Mouse (Mus musculus) midbrain, postnatal 0 days (tissue): ENCODE measurements around the gene Slc29a4. TPM values are rescaled to one million over a fixed set of nuclear protein-coding genes. Genes with fewer than 3 reads are reported as not detected.

Source experiments
- ATAC-seq: fragments of 200-750 bp; cut with Nextera tagmentation; 2 replicates; pipeline ENCODE4 v1.8.0; 2017; ENCODE audit warnings: moderate number of reproducible peaks, mild to moderate bottlenecking, moderate TSS enrichment, moderate library complexity; ENCODE audit not compliant: low FRiP score
- DNase-seq: peaks from one replicate; pipeline ENCODE4 v3.0.0-alpha.2; 2015; ENCODE audit warnings: low spot score
- H3K27ac ChIP-seq: fragments of 300-500 bp; sonication (generic); 2 replicates; pipeline ENCODE4 v1.5.1; 2014; ENCODE audit warnings: low read depth, mild to moderate bottlenecking, low read length, mixed read lengths
- H3K27me3 ChIP-seq: fragments of 300-500 bp; sonication (generic); 2 replicates; pipeline ENCODE4 v1.6.1; 2014; ENCODE audit warnings: low read length, control low read depth, mixed read lengths; ENCODE audit not compliant: insufficient read depth
- H3K36me3 ChIP-seq: fragments of 300-500 bp; sonication (generic); 2 replicates; pipeline ENCODE4 v1.6.1; 2014; ENCODE audit warnings: low read length, control low read depth, mixed read lengths; ENCODE audit not compliant: insufficient read depth
- H3K4me1 ChIP-seq: fragments of 300-500 bp; sonication (generic); 2 replicates; pipeline ENCODE4 v1.6.1; 2014; ENCODE audit warnings: mild to moderate bottlenecking, control low read depth, antibody characterized with exemption, low read length, mixed read lengths; ENCODE audit not compliant: insufficient read depth
- H3K4me2 ChIP-seq: fragments of 300-500 bp; sonication (generic); 2 replicates; pipeline ENCODE4 v1.6.1; 2014; ENCODE audit warnings: low read depth, mild to moderate bottlenecking, low read length, mixed read lengths; ENCODE audit not compliant: poor library complexity, severe bottlenecking
- H3K4me3 ChIP-seq: fragments of 300-500 bp; sonication (generic); 2 replicates; pipeline ENCODE4 v1.5.1; 2014; ENCODE audit warnings: low read depth, mild to moderate bottlenecking, low read length, moderate library complexity
- H3K9ac ChIP-seq: fragments of 300-500 bp; sonication (generic); replicated peaks from 2 replicates; pipeline ENCODE4 v1.6.1; 2014; ENCODE audit warnings: mild to moderate bottlenecking, low read length, moderate library complexity, mixed read lengths; ENCODE audit not compliant: poor library complexity, severe bottlenecking
- H3K9me3 ChIP-seq: fragments of 300-500 bp; sonication (generic); 2 replicates; pipeline ENCODE4 v1.6.1; 2016; ENCODE audit warnings: low read length, control low read depth
- CTCF ChIP-seq: IDR thresholded peaks from 2 replicates; pipeline ENCODE4 v1.5.1; 2016; ENCODE audit warnings: antibody characterized with exemption, mild to moderate bottlenecking
- WGBS: fragments of 180-500 bp; shearing (Covaris S2); extraction: QIAGEN DNeasy Blood & Tissue Kit; methylation state at CpG from one replicate; pipeline ENCODE4 v1.1.7; 2014; 5-methylcytosine and 5-hydroxymethylcytosine counted together
- polyA plus RNA-seq: library from polyadenylated mRNA; unstranded; fragments of >200 nt; fragmentation: Nextera tagmentation; extraction: Ambion mirVana; gene quantifications from 2 replicates; pipeline ENCODE4 v1.2.1, GENCODE M21; 2015
- total RNA-seq: library from RNA; depleted of rRNA; stranded (reverse); fragments of >200 nt; gene quantifications from 2 replicates; pipeline ENCODE4 v1.2.3, GENCODE M21; 2014

The Slc29a4 gene
- total and polyA plus RNA-seq, 2 experiments from 2014 or later: 67.1 to 67.6 TPM

- H3K4me1 ChIP-seq: no peaks in the 10 kb centered on the region
- peaks cover 80% of the 10 kb centered on the region for H3K36me3 ChIP-seq
- no peak overlapping the region for H3K27ac ChIP-seq
- H3K4me2 ChIP-seq: no peak overlapping the region
- TF ChIP-seq CTCF: no peak
- ATAC-seq (no peak), DNase-seq (no peak)
- H3K9me3 ChIP-seq: no peaks in the 10 kb centered on the region
- H3K9ac ChIP-seq: no peak overlapping the region
- no peak overlapping the region for H3K4me3 ChIP-seq
- no peaks in the 10 kb centered on the region for H3K27me3 ChIP-seq
- 94% methylated on average over 12 of the region's 12 CpGs for WGBS
Measured at GRCm38 (mm10) chr5:142730295-142730694, 38.0 kb downstream of the Slc29a4 start.

GRCm38 (mm10) chr5:142731916-142732315 lies 39.6 kb downstream of the Slc29a4 start:
- H3K27me3 ChIP-seq: no peaks in the 10 kb centered on the region
- no peak overlapping the region for H3K4me3 ChIP-seq
- DNase-seq (no peak), ATAC-seq (no peak)
- no peaks in the 10 kb centered on the region for H3K4me1 ChIP-seq
- H3K9me3 ChIP-seq: no peaks in the 10 kb centered on the region
- no peak overlapping the region for H3K9ac ChIP-seq
- peaks cover 77% of the 10 kb centered on the region for H3K36me3 ChIP-seq
- no peak overlapping the region for H3K27ac ChIP-seq
- WGBS: 94% methylated on average over 11 of the region's 11 CpGs
- no peak for TF ChIP-seq CTCF
- H3K4me2 ChIP-seq: no peak overlapping the region

GRCm38 (mm10) chr5:142739941-142740340 lies 47.6 kb downstream of the Slc29a4 start:
- Histone ChIP-seq H3K4me1 (no peaks in the 10 kb centered on the region), H3K4me2 (no peak overlapping the region), H3K36me3 (peaks cover 72% of the 10 kb centered on the region), H3K27ac (no peak overlapping the region), H3K9me3 (no peaks in the 10 kb centered on the region), H3K9ac (no peak overlapping the region), H3K27me3 (no peaks in the 10 kb centered on the region), H3K4me3 (no peak overlapping the region)
- TF ChIP-seq CTCF: no peak
- DNase-seq (no peak), ATAC-seq (no peak)
- 90% methylated on average over 8 of the region's 8 CpGs for WGBS

GRCm38 (mm10) chr5:142747026-142747629 lies 54.8 kb downstream of the Slc29a4 start:
- Histone ChIP-seq H3K4me3 (no peak overlapping the region), H3K27ac (no peak overlapping the region), H3K9ac (no peak overlapping the region), H3K4me1 (no peaks in the 10 kb centered on the region), H3K4me2 (no peak overlapping the region), H3K27me3 (no peaks in the 10 kb centered on the region), H3K9me3 (no peaks in the 10 kb centered on the region), H3K36me3 (peaks cover 65% of the 10 kb centered on the region)
- ATAC-seq (no peak), DNase-seq (no peak)
- 43% methylated on average over 12 of the region's 12 CpGs for WGBS
- no peak for TF ChIP-seq CTCF

- no peak overlapping the region for H3K4me2 ChIP-seq
- ATAC-seq: no peak
- H3K36me3 ChIP-seq: peaks cover 52% of the 10 kb centered on the region
- H3K4me3 ChIP-seq: no peak overlapping the region
- no peaks in the 10 kb centered on the region for H3K9me3 ChIP-seq
- H3K9ac ChIP-seq: no peak overlapping the region
- H3K4me1 ChIP-seq: no peaks in the 10 kb centered on the region
- TF ChIP-seq CTCF: no peak
- 90% methylated on average over 11 of the region's 11 CpGs for WGBS
- no peak overlapping the region for H3K27ac ChIP-seq
- no peaks in the 10 kb centered on the region for H3K27me3 ChIP-seq
- no peak for DNase-seq
Measured at GRCm38 (mm10) chr5:142750173-142750572, 57.9 kb downstream of the Slc29a4 start.

GRCm38 (mm10) chr5:142752241-142752640 lies 59.9 kb downstream of the Slc29a4 start:
- ATAC-seq (no peak), DNase-seq (no peak)
- Histone ChIP-seq H3K27ac (no peak overlapping the region), H3K9me3 (no peaks in the 10 kb centered on the region), H3K9ac (no peak overlapping the region), H3K36me3 (peaks cover 58% of the 10 kb centered on the region), H3K4me3 (no peak overlapping the region), H3K27me3 (no peaks in the 10 kb centered on the region), H3K4me2 (no peak overlapping the region), H3K4me1 (no peaks in the 10 kb centered on the region)
- TF ChIP-seq CTCF: no peak
- 58% methylated on average over 13 of the region's 13 CpGs for WGBS
